Mouse (Mus musculus) spleen, postnatal 10 days (tissue): ENCODE results near the gene Haus8.
"Not testable (repeated sequence)": the region's sequence is repeated elsewhere in the genome, so short reads cannot be mapped to it uniquely, and the experiment has no call there.

Source experiments
- DNase-seq, 2 experiments: peaks; one replicate each; pipeline ENCODE4 v3.0.0; 2021 to 2022; ENCODE audit warnings: low spot score in 2 of 2

Haus8 gene

DNA sequence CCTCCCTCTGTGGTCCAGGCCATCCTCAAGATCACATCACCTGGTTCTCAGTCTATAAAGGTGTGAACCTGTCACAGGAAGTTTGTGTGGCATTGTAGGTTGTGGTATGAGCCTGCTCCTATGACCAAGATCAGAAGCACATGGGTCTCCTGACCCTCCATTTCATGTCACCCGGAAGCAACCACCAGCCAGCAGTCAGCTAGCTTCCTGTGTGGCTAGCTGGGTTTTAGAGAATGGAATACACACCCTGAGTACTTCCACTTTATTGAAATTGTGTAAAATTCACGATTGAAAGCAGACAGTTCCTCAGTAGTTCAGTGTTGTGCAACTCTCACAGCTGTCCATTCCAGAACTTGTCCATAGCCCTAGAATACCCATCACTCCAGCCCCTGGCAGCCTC, 13.5 kb upstream of the Haus8 start:
- not testable (repeated sequence) for DNase-seq

DNA sequence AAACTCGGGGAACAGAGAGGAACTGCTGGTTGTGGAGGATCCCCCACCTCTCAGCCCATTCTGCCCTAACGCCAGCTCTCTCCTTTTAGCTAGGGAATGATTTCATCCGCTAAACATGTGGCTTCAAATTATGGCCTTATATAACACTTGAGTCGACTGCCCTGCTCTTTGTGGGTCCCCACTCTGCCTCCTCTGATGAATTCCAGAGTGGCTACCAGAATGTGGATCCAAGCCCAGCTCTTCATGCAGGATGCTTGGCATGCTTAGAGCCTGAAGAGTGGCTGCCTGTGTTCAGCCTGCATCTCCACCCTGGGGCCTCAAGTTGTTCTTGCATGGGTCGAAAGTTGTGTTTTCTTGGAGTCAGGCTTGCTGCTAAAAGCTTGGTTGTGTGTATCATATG, 9.9 kb upstream of the Haus8 start:
- DNase-seq: no peak

DNA sequence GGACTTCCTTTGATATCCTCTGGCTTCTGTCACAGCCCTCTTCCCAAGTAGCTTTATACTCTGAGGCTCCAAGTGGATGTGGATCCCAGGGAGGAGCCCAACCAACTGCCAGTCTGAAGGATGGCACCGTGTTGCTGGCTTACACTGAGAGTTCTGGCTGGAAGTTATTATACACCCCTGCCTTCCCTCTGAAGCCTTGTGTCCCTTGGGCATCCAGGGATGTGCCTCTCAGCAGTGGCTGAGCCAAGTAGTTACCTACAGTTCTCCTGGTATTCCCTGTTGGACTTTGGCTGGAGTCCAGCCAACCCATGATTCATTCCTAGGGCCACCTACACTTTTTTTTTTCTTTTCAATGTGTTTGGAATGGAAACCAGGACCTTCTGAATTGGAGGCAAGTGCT, 9.0 kb upstream of the Haus8 start:
- not testable (repeated sequence) for DNase-seq

DNA sequence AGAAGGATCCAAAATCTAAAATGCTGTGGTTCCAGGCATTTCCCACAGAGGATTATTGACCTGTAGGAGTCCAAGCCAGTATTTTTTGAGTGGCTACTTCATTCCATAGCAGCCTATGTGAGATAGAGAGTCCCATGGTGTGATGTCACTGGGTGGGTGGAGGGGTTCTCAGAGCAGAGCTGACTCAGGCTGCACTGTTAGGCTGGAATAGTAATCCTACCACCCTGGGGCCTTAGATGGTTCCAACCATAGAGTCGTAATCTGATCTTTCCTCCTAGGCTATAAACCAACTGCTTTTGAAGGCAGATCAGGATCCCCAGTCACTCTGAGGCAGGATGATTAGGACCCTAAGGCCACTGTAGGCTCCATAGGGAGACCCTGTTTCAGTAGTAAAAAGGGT, 6.7 kb upstream of the Haus8 start:
- DNase-seq: not testable (repeated sequence)

DNA sequence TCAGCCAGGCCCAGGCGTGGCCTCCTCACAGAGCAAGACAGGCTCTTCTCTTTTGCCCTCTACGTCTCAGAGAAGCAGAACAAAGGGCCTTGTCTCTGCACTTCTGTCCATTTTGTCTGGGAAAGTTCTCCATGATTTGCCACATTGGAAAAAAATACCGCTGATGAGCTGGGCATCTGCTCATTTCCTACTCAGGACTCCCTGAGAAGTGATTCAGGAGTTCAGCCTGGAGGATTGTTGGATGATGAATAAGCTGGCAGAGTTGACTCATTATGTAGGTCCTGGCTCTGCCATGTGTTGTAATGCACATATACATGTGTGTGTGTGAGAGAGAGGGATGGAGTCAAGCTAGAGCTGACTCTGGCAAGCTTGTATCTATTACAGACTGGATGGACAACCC, 3.4 kb upstream of the Haus8 start:
- no peak for DNase-seq

DNA sequence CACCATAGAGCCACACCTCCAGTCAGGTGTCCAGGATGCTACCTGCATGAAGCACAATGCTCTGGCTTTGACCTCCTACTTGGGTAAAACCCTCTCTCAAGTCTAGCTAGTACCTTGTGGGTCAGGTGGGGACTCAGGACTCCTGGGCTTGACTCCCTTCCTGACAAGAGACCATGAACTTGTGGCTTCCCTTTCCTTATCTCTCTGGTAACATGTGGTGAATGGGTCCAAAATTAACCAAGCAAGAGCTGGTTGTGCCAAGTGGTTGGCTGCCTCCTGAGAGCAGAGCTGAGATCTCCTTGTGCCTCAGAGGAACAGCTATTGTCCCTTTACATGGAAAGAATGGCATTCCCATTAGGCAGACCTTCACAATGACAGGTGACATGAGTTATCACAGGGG, 1.7 kb upstream of the Haus8 start:
- no peak for DNase-seq

DNA sequence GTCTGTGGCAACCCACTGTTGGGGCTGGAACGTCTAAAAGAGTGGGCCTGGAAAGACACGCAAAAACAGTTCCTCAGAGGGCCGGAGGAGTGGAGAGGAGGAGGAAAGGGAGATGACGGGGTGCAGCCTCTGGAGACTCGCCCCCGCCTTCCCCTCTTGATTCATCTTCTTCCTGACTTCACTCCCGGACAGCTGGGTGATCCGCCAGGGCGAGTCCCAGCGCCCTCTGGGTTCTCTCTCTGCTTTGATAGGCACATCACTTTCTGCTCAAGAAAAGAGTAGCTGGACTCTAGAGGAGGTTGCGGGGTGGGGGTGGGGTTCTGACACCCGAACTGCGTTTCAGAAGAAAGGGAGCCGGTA, 397 bp upstream of the Haus8 start:
- peak; percentile 67 to 68 for DNase-seq

DNA sequence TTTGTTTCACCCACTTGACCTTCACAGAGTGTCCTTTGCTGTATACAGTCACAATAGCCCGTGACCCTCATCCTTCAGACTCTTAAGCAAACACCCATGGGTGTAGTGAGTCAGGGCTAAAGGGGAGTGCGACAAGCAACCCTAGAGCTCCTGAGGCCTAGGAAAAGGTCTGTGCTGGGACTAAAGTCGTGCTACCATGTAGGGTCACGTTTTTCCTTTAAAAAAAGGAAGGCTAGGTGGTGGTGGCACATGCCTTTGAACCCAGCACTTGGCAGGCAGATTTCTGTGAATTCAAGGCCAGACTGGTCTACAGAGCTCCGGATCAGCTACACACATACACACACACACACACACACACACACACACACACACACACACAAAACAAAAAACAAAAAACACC, 1.1 kb downstream of the Haus8 start:
- peak in 1 of 2 experiments; percentile 29 for DNase-seq

DNA sequence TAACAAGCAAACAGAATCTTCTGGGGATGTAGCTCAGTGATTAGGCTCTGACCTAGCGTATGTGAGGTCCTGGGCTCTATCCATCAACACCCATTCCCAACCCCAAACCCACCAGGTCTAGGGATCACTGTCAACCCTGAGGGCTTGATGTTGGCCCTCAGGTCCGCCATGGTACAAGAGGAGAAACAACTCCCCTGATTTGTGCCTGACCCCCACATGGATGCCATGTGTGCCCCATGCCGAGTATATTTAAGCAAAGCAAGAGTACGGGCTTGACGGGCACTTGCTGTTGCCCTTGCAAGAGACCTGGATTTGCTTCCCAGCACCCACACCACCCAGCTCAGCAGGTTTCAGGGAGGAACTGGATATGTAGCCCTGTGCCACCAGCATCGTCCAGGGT, 4.4 kb downstream of the Haus8 start:
- not testable (repeated sequence) for DNase-seq

DNA sequence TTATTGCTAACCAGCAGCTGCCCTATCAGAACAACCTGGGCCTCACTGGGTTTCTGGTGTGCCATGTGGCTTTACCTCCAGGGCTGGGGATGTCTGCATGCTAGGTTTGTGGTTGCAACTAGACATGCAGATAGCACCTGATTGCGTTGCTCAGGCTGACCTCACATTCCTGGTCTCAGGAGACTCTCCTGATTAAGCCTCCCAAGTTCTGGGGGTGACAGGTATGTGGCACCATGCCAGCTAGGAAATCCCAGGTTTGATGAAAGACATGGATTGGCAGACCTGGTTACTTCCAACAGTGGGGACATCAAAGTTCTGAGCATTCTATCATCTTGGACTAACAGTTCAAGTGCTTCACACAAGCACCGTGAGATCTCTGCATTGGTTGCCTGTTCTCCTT, 5.0 kb downstream of the Haus8 start:
- no peak for DNase-seq

DNA sequence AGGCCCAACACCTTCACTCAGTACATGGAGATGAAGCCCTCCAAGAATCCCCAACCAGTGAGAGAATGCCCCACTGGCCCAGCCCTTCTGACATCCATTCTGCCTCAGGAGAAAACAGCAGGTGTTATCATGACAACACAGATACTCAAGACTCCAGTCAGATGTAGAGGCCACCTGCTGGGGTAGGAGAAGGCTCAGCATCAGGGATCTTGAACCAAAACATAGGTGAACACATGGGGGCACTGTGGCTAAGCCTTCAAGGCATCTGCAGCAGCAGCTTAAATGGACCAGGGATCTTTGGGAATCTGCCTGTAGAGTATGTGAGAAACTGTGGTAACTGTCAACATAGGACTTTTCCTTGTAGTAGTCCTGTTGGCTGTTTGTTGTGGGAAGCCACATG, 11.5 kb downstream of the Haus8 start:
- DNase-seq: peak in 1 of 2 experiments; percentile 31

DNA sequence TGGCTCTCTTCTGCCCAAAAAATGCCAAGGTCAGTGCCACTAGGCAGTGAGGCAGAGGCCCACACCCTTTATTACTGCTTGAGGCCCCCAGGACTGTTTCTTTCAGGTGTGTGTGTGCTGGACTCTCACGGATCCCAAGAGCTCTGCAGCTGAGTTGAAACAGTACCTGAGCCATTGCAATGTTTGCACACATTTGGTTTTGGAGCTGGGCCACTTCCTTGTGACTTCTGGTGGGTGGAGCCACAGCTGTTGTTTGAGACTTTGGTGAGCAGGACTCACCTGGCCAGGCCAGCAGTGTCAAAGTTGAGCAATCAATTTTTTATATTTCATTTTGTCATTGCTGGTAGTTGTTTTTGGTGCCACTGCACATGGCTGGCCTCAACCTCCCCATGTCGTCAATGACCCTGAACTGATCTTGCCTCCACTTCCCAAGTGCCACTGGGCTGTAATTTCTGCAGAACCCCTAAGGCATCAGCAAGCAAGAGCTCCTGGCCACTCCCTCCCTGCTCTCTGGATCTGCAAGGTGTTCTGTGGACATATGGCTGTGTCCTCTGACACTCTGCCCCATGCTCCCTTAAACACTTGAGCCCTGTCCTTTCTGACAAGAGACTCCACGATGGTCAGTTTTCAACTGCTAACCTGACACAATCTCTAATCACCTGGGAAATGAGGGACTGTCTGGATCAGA, 16.0 kb downstream of the Haus8 start:
- DNase-seq: peak in 1 of 2 experiments; percentile 6

DNA sequence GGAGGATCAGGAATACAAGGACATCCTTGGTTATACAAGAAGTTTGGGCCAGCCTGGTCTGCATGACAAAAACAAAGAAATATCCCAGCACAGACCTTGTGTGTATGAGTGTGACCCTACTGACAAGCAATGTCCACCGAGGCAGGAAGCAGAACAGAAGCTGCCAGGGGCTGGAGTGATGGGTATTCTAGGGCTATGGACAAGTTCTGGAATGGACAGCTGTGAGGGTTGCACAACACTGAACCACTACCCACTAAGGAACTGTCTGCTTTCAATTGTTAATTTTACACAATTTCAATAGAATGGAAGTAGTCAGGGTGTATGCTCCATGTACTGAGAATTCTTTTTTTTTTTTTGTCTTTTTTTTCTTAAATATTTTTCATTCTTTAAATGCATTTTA, 24.5 kb downstream of the Haus8 start:
- DNase-seq: no peak

DNA sequence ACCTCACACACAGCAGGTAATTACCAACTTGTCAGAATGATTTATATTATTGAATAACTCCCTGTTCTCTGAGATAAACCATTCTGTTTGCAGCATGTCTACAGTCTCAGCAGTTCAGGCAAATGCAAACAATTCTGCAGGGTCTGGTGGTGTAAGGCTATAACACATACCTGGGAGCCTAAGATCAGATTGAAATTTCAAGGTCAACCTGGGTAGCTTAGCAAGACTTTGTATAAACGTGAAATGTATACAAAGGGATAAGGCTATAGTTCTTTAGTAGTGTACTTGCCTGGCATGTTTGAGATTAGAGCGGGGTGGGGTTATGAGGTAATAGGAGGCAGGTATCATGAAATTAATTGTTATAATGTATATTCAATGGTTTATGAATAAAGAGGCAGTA, 30.0 kb downstream of the Haus8 start:
- DNase-seq: no peak

DNA sequence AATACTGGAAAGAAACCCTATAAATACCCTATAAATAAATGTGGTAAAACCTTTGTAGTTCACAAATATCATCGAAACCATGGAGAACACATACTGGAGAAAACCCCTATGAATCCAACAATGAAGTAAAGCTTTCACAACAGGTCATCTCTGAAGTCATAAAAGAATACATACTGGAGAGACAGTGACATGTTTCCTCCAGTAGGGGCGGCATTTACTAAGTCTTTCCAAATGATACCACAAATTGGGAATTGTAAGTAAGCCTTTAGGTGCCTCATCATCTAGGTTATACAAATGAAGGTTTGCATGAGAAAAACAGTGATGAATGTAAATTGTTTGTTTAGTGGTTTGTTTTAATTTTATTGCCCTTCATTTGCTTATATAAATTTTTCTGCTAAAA, 48.2 kb downstream of the Haus8 start:
- DNase-seq: peak in 1 of 2 experiments; percentile 27

DNA sequence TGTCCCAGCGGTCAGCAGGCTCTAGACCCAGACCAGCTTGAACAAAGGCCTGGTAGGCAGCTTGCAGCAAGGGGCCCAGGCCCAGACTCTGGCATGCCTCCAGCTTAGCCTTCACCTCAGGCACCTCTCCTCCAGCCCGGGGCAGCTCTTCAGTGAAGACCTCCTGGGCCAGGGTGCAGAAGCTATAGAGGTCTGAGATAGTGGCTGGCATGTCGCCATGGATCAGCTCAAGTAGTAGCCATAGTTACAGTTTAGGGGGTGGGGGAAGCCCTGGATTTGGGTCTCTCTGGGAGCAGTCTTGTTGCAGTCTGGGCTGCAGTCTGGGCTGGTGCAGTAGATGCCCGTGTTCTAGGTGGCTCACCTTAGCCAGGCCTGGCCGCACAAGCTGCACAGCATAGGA, 58.5 kb downstream of the Haus8 start:
- DNase-seq: not testable (repeated sequence)

DNA sequence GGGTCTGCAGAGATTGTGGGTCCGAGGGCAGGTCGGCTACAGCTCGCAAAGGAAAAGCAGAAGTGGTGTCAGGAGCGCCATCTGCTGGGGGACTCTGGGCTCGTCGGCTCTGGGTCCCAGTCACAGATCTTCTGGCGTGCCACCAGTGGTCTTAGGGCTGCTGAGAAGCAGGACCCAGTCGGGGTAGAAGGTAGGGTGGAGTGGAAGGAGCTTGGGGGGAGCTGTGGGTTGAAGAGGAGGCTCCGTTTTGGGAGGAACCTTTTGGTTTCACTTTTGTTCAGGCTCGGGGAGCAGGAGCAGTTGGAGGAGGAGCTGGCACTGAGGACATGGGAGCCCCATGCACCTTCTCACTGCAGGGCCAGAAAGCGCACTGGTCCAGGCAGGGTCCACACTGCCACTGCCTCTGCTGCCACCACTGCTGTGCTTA, 67.2 kb downstream of the Haus8 start:
- peak; percentile 15 to 23 for DNase-seq
